Mouse (Mus musculus) MEL (cell line): ENCODE data around the gene Runx3. TPM values are rescaled to one million over a fixed set of nuclear protein-coding genes. Genes with fewer than 3 reads are reported as not detected.

ENCODE experiments used
- DNase-seq: peaks from one replicate; pipeline ENCODE4 v3.0.0; 2011; ENCODE audit warnings: low read depth, low spot score
- H3K27ac ChIP-seq: 2 replicates; pipeline ENCODE4 v1.5.1; 2012; ENCODE audit warnings: low read depth, mild to moderate bottlenecking, control low read depth, low read length, moderate library complexity; ENCODE audit not compliant: control insufficient read depth
- H3K27me3 ChIP-seq, 2 experiments: fragments of 150-350 bp in 1 of 2; sonication (generic) in 1 of 2; 2 replicates each; pipeline ENCODE4 v1.6.1; 2012; ENCODE audit warnings: low read length in 2 of 2, mild to moderate bottlenecking in 2 of 2, improper control_type of control experiment in 1 of 2, moderate library complexity in 1 of 2; ENCODE audit not compliant: insufficient read depth in 2 of 2, control insufficient read depth in 1 of 2
- H3K36me3 ChIP-seq, 2 experiments: 2 replicates each; pipeline ENCODE4 v1.6.1; 2012 to 2014; ENCODE audit warnings: low read length in 2 of 2, improper control_type of control experiment in 1 of 2, inconsistent platforms in 1 of 2, mild to moderate bottlenecking in 1 of 2; ENCODE audit not compliant: insufficient read depth in 2 of 2, control insufficient read depth in 1 of 2
- H3K4me1 ChIP-seq, 2 experiments: fragments of 150-350 bp in 1 of 2; sonication (generic) in 1 of 2; 2 replicates each; pipeline ENCODE4 v1.6.1; 2012; ENCODE audit warnings: low read length in 2 of 2, improper control_type of control experiment in 1 of 2, mild to moderate bottlenecking in 1 of 2; ENCODE audit not compliant: insufficient read depth in 2 of 2, control insufficient read depth in 1 of 2
- H3K4me3 ChIP-seq, 2 experiments: fragments of 150-350 bp in 1 of 2; sonication (generic) in 1 of 2; 2 replicates each; pipeline ENCODE4 v1.5.1; 2012; ENCODE audit warnings: low read depth in 2 of 2, low read length in 2 of 2, mild to moderate bottlenecking in 2 of 2, moderate library complexity in 2 of 2, control low read depth in 1 of 2, improper control_type of control experiment in 1 of 2; ENCODE audit not compliant: control insufficient read depth in 1 of 2, insufficient read depth in 1 of 2
- H3K79me2 ChIP-seq: 2 replicates; pipeline ENCODE4 v1.6.1; 2012; ENCODE audit warnings: mild to moderate bottlenecking, low read length, moderate library complexity; ENCODE audit not compliant: control insufficient read depth, poor library complexity, insufficient read depth
- H3K9ac ChIP-seq: 2 replicates; pipeline ENCODE4 v1.6.1; 2012; ENCODE audit warnings: low read depth, mild to moderate bottlenecking, control low read depth, low read length, moderate library complexity; ENCODE audit not compliant: control insufficient read depth, poor library complexity, severe bottlenecking
- H3K9me3 ChIP-seq: fragments of 150-350 bp; sonication (generic); replicated peaks from 2 replicates; pipeline ENCODE4 v1.6.1; 2012; ENCODE audit warnings: mild to moderate bottlenecking, low read length, improper control_type of control experiment, moderate library complexity; ENCODE audit not compliant: insufficient read depth
- JUND ChIP-seq: IDR thresholded peaks from 2 replicates; pipeline ENCODE4 v1.6.1; 2011; ENCODE audit warnings: low read depth, mild to moderate bottlenecking, improper control_type of control experiment, low read length
- MAFK ChIP-seq: IDR thresholded peaks from 2 replicates; pipeline ENCODE4 v1.6.1; 2011; ENCODE audit warnings: low read depth, mild to moderate bottlenecking, low read length, improper control_type of control experiment, borderline replicate concordance
- MAX ChIP-seq: IDR thresholded peaks from 2 replicates; pipeline ENCODE4 v1.6.1; 2011; ENCODE audit warnings: low read length, improper control_type of control experiment
- MAZ ChIP-seq: IDR thresholded peaks from 2 replicates; pipeline ENCODE4 v1.6.1; 2012; ENCODE audit warnings: low read depth, mild to moderate bottlenecking, inconsistent platforms, low read length, improper control_type of control experiment
- POLR2A ChIP-seq, 2 experiments: IDR thresholded peaks; 2 replicates each; pipeline ENCODE4 v1.6.1; 2011 to 2012; ENCODE audit warnings: low read length in 2 of 2, mild to moderate bottlenecking in 2 of 2, control low read depth in 1 of 2, improper control_type of control experiment in 1 of 2, low read depth in 1 of 2, moderate library complexity in 1 of 2; ENCODE audit not compliant: control insufficient read depth in 1 of 2, insufficient read depth in 1 of 2, poor library complexity in 1 of 2
- RAD21 ChIP-seq: IDR thresholded peaks from 2 replicates; pipeline ENCODE4 v1.6.1; 2011; ENCODE audit warnings: mild to moderate bottlenecking, low read depth, low read length, improper control_type of control experiment
- RCOR1 ChIP-seq: IDR thresholded peaks from 2 replicates; pipeline ENCODE4 v1.6.1; 2012; ENCODE audit warnings: low read depth, mild to moderate bottlenecking, inconsistent platforms, low read length, improper control_type of control experiment
- SMC3 ChIP-seq: IDR thresholded peaks from 2 replicates; pipeline ENCODE4 v1.6.1; 2011; ENCODE audit warnings: low read depth, low read length, improper control_type of control experiment
- TAL1 ChIP-seq: IDR thresholded peaks from 2 replicates; pipeline ENCODE4 v1.6.1; 2012; ENCODE audit warnings: mild to moderate bottlenecking, inconsistent platforms, low read length, moderate library complexity, mixed read lengths
- TBP ChIP-seq: IDR thresholded peaks from 2 replicates; pipeline ENCODE4 v1.8.0; 2011; ENCODE audit warnings: low read depth, low read length, improper control_type of control experiment
- TCF12 ChIP-seq: IDR thresholded peaks from 2 replicates; pipeline ENCODE4 v1.6.1; 2014; ENCODE audit warnings: low read depth, mild to moderate bottlenecking, inconsistent platforms, low read length, improper control_type of control experiment, moderate library complexity
- UBTF ChIP-seq: IDR thresholded peaks from 2 replicates; pipeline ENCODE4 v1.6.1; 2012; ENCODE audit warnings: low read depth, mild to moderate bottlenecking, inconsistent platforms, low read length, improper control_type of control experiment, moderate library complexity, borderline replicate concordance; ENCODE audit not compliant: insufficient read depth
- USF1 ChIP-seq: IDR thresholded peaks from 2 replicates; pipeline ENCODE4 v1.6.1; 2014; ENCODE audit warnings: low read depth, mild to moderate bottlenecking, inconsistent platforms, low read length, improper control_type of control experiment, moderate library complexity
- ZC3H11A ChIP-seq: IDR thresholded peaks from 2 replicates; pipeline ENCODE4 v1.6.1; 2012; ENCODE audit warnings: low read depth, mild to moderate bottlenecking, inconsistent platforms, low read length, improper control_type of control experiment
- ZKSCAN1 ChIP-seq: IDR thresholded peaks from 2 replicates; pipeline ENCODE4 v1.6.1; 2012; ENCODE audit warnings: low read depth, mild to moderate bottlenecking, inconsistent platforms, low read length, improper control_type of control experiment, moderate library complexity
- ZMIZ1 ChIP-seq: IDR thresholded peaks from 2 replicates; pipeline ENCODE4 v1.6.1; 2012; ENCODE audit warnings: low read depth, mild to moderate bottlenecking, inconsistent platforms, low read length, improper control_type of control experiment, moderate library complexity
- ZNF384 ChIP-seq: IDR thresholded peaks from 2 replicates; pipeline ENCODE4 v1.6.1; 2012; ENCODE audit warnings: low read depth, mild to moderate bottlenecking, inconsistent platforms, low read length, improper control_type of control experiment
- polyA plus RNA-seq, 2 experiments: library from polyadenylated mRNA; stranded (reverse) in 1 of 2; unstranded in 1 of 2; fragments of >175 nt in 1 of 2; fragments of >200 nt in 1 of 2; gene quantifications; 2 replicates each; pipeline versions ENCODE4 v1.2.1 to v1.2.4; 2012; ENCODE audit warnings: low replicate concordance in 2 of 2, low read depth in 1 of 2; ENCODE audit not compliant: insufficient read length in 2 of 2, insufficient read depth in 1 of 2, missing spikeins in 1 of 2
- total RNA-seq: library from RNA; depleted of rRNA; stranded (reverse); fragments of 300-350 nt; gene quantifications from 2 replicates; pipeline ENCODE4 v1.2.3, GENCODE M21; 2012

The Runx3 gene
- total and polyA plus RNA-seq, 3 experiments = 4.3 to 29.2 TPM; not detected in 1

- Histone ChIP-seq H3K4me1 (peaks cover 0 to 5% of the 10 kb centered on the region in 2 experiments; a peak in 2 of 4 replicates), H3K27ac (no peak overlapping the region), H3K27me3 (no peaks in the 10 kb centered on the region), H3K9ac (no peak overlapping the region), H3K4me3 (no peak overlapping the region), H3K79me2 (peaks cover 8% of the 10 kb centered on the region; the same call in 1 of the 2 replicates), H3K9me3 (no peaks in the 10 kb centered on the region), H3K36me3 (no peaks in the 10 kb centered on the region; a peak in 2 of 4 replicates)
- no peak for TF ChIP-seq ZKSCAN1
- TF ChIP-seq ZNF384 = no peak
- no peak for TF ChIP-seq JUND
- no peak for TF ChIP-seq MAFK
- no peak for TF ChIP-seq POLR2A (IDR thresholded peaks at IDR 0.05; ENCODE audit: control insufficient read depth in 1 of 2, insufficient read depth in 1 of 2, low read depth in 1 of 2, low read length in 2 of 2, poor library complexity in 1 of 2)
- TF ChIP-seq TBP = no peak
- no peak for TF ChIP-seq MAZ
- no peak for TF ChIP-seq USF1
- no peak for TF ChIP-seq ZMIZ1
- TF ChIP-seq RAD21 = no peak
- TF ChIP-seq UBTF = no peak
- TF ChIP-seq TAL1 = no peak
- no peak for TF ChIP-seq SMC3
- TF ChIP-seq MAX = no peak
- no peak for TF ChIP-seq ZC3H11A
- DNase-seq = no peak
These were observed 39.2 kb downstream of the Runx3 start for GRCm38 (mm10) chr4:135159663-135160062.

GRCm38 (mm10) chr4:135160168-135160567 lies 39.7 kb downstream of the Runx3 start:
- no peaks in the 10 kb centered on the region; a peak in 2 of 4 replicates for H3K36me3 ChIP-seq
- H3K79me2 ChIP-seq = peaks cover 4% of the 10 kb centered on the region; the same call in 1 of the 2 replicates
- H3K4me3 ChIP-seq = no peak overlapping the region
- no peak overlapping the region for H3K9ac ChIP-seq
- peaks cover 0 to 5% of the 10 kb centered on the region in 2 experiments; a peak in 2 of 4 replicates for H3K4me1 ChIP-seq
- no peak overlapping the region for H3K27ac ChIP-seq
- H3K9me3 ChIP-seq = no peaks in the 10 kb centered on the region
- H3K27me3 ChIP-seq = no peaks in the 10 kb centered on the region
- TF ChIP-seq TCF12 = no peak
- no peak for TF ChIP-seq RCOR1
- TF ChIP-seq, all 39 proteins: peak for 0
- peak; percentile 43 for DNase-seq
